Mouse (Mus musculus): ENCODE results near the gene Trmt1l.

Gene Trmt1l

DNA sequence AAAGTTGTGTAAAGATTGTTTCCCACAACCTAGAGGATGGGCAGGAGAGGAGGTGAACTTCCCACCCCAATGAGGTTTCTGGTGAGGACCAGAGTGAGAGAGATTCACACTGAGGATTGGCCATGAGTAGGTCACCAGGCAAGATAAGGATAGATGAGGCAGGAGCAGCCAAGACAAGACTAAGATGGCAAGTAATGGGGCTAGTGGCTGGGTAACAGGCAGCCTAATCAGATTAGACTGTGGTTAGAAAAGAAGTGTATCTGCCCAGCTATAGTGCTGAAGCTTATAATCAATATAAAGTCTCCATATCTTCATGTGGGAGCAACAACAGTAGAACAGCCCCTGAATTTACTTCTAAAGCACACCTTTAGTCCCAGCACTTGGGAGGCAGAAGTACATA is 65.5 kb downstream of the Trmt1l start:
- DNase-seq (ENCODE audit: extremely low read depth, low read depth, low spot score): no peak

GRCm38 (mm10) chr1:151494711-151495110 is 66.4 kb downstream of the Trmt1l start:
- DNase-seq (ENCODE audit: extremely low read depth, low read depth, low spot score): peak; percentile 31

- DNase-seq (ENCODE audit: extremely low read depth, low read depth, low spot score): no peak
These were observed 67.4 kb downstream of the Trmt1l start for GRCm38 (mm10) chr1:151495635-151496285.

GRCm38 (mm10) chr1:151497028-151497427 is 68.7 kb downstream of the Trmt1l start:
- DNase-seq (ENCODE audit: extremely low read depth, low read depth, low spot score): no peak

DNA sequence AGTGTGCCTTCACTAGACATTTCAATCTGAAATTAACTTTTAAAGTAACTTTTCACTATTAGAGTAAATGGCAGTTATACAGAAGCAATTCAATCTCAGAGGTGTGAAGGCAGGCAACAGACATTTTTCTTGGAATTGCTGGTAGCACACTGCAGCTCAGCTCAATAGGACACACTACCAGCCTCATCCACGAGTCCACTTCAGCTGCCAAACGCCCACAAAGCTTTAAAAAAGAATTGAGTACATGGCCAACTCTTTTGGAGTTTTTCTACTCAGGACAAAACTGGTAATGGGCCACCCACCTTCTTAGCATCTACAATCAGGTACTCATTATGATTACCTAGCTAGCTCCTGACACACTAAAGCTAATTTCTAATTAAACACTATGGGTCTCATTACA is 69.6 kb downstream of the Trmt1l start:
- DNase-seq (ENCODE audit: extremely low read depth, low read depth, low spot score): no peak

GRCm38 (mm10) chr1:151498381-151498780 is 70.0 kb downstream of the Trmt1l start:
- DNase-seq (ENCODE audit: extremely low read depth, low read depth, low spot score): no peak

DNA sequence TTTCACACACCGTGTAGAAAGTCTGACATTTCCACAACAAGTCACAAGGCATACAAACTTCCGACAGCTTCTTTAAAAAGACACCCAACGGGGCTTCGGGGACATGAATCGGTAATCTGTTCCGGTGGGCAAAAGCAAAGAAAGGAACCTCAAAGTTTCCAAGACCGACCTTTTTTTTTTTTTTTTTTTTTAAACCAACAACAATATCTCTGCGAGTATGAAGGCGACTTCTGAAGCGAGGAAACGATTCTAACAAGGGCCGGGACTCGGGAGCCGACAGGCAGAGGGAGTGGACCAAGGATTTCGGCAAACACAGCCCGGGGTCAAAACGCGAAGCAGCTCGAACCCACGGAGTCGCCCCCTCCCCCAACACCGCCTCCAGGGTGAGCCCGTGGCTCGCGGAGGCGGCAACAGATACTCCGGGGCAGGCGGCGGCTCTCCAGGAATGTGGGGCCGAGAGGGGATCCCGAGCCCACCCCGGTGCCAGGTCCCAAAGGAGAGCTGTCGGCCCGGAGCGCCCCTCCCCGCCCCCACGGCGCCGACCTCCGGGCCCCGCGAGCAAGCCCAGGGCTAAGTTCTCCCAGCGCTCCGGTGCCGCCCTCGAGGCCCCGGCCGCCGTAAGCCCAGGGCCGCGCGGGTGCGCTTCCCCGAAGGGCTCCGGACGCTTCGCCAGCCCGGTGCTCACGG is 71.6 kb downstream of the Trmt1l start:
- DNase-seq (ENCODE audit: extremely low read depth, low read depth, low spot score): no peak

- no peak for DNase-seq (ENCODE audit: extremely low read depth, low read depth, low spot score)
These were observed 72.4 kb downstream of the Trmt1l start, which contains the start of gene Rnf2 for GRCm38 (mm10) chr1:151500531-151501361. TSS of gene Rnf2 (minus strand) at chr1:151500955.
